Mouse (Mus musculus): Measurements from ENCODE around the gene Atxn7.

Atxn7 gene

DNA sequence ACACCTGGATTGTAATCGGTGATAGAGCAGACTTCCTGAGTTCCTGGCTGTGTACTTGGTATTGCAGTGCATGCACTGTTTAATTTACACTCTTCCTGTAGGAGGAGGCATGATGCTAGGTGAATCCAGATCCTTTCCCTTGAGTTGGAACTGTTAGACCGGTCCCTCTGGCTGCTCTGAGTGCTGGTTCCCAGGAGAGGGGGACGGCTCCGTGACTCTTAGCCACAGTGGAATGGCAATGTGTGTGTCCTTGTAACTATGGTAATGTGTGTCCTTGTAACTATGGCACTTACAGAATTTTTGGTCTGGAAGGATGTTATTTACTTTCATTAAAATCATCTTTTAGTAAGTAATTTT, 103.9 kb downstream of the Atxn7 start:
- DNase-seq = no peak

DNA sequence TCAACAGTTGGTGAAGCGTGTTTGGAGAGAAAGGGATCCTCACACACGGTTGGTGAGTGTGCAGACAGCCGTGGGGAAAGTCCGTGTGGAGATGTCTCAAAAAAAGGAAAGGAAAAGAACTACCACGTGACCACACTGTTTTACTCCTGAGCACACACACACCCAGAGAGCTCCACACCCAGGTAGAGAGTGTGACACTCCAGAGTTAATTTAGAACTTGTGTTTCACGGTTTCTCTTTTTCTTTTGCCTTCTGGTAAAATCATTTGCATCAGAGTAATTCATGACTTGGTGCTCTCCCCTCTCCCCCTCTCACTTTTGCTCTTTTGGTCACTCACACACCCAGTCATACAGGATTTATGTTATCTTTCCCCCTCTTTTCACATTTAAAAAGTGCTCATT, 105.0 kb downstream of the Atxn7 start:
- no peak for DNase-seq

DNA sequence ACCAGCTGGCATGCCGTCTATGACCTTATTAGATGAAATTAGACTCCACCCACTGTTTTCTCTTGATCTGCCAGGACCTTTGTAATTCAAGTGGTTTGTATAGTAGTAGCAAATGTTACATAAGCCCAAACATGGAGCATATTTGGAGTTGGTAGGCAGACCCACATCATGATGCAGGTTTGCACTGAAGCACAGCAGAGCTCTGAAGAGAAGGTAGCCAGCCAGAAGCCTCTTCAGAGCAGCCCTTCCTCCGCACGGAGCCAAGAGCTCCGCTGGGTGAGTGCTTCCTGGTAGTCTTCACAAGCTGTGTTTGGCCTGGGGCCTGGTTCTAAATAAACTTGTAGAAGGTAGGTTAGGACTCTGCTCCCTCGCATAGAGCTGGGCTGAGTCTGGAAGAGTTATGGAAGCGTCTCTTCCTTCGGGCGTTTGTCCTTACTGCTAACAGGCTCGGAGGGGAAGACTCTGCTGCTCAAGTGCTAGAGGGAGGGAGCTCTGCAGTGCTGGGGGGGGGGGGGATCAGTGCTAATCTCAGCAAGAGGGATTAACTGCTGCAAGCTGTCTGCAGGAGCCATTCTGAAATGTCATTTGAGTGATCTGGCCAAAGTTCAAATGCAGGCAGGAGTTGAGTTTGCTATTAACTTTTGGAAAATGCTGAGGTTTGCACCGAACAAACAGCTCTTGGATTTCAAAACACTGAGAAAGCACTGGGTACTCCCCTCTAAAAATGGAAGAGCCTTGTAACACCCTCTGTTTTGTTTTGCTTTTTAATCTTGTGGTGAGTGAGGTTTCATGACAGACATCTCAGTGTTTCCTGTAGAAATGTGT, 106.6 kb downstream of the Atxn7 start:
- peak; percentile 82 for DNase-seq

DNA sequence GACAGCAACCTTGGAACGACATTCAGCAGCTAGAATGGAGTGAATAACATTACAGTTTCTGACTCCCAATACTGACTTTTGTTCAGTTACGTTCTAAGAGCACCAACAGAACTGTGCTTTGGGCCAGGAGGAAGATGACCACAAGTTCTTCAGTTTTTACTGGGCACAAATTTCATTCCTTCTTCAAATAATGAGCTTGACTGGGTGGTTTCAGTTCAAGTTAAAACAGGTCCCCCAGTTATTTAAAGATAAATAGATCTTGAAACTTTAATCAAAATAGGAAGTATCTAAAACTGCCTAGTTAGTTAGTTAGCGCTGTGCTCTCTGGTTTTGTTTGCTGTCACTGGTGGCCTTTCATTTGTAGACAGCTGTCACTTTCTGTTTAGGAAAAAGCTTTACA, 107.3 kb downstream of the Atxn7 start:
- no peak for DNase-seq

DNA sequence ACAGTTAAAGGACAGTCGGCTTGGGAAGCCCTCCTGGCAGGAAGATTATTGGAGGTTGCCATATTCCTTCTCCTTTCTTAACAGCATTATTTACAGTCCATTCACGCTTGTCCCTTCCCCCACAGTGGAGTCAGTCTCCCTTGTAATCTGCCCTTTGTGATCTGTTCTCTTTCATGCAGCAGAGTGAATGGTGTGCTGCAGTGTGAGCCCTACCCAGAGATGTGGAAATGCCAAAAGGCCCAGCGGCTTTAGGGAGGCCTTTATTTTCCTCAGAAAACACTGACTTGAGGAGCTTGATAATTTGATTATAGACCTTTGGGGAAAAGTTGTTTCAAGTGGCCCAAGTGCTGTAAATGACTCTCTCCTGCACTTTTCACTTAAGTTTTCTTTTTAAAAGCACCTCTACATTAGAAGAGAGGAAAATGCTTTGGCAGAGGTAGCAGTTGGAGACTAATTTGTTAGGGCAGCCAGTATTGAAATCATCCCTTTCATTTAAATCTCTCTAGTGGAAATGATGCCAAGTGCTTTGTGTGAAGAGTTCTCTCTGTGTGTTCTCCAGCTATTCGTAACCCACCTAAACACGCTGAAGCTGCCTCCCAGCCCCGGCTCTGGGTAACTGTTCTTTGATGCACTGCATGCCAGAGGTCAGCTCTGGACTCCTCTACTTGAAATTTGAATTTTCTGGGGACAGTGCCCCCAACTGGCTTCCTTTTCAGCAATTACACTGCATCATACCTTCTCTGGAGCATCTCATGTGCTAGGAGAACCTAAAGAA, 109.5 kb downstream of the Atxn7 start:
- DNase-seq = no peak

DNA sequence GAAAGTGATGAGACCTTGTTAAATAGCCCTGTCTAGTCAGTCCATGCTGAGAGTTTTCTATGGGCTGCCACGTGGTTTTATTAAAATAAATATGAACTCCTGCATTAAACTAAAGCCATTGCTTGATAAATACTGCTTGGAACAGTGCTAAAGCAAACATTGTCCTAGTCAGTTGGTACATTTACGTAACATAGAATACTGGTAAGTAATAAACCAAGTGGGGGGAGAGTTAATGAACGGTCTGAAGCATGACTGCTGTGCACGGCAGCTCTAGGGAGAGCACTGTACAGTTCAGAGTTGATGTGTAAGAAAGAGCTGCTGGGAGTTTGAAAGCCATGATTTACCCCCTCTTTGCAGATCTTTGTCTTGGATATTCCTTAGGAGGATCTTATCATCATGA, 110.2 kb downstream of the Atxn7 start:
- DNase-seq = no peak

DNA sequence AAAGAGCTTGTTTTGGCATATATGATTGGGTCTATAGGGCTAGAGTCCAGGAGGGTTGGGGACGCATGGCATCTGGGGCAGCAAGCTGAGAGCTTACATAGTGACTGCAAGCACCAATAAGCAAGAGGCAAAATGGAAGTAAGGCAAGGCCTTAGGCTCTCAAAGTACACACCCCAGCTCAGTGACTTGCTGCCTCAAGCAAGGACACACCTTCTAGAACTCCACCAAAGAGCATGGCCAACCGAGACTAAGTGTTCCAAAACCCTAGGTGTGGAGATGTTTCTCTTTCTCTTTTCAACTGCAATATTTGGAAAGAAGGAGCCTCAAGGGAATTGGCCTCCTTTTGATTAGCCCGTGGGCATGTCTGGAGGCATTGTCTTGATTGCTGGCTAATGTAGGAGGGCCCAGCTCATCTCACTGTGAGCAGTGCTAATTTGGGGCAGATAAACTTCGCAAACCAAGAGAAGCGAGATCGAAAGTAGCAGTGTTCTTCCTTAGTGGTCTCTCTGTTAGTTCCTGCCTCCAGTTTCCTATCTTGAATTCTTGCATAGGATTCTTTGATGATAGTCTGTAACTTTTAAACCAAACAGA, 119.5 kb downstream of the Atxn7 start:
- no peak for DNase-seq

DNA sequence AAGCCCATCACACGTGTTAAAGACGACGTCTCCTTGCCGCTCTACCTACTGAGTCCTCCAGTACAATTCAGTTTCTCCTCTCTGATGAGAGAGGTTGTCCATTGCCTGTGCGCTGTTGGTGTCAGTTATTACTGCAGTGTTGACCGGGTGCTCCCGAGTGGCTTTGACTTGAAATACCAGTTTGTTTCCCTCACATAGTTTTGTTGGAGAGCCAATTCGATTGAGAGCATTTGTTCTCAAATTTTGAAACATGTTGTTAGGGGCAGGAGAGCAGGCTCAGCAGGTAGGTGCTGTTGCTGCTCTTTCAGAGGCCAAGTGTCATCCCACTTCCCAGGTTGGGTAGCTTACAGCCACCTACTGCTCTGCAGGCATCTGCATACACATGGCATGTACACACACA, 122.6 kb downstream of the Atxn7 start:
- no peak for DNase-seq

DNA sequence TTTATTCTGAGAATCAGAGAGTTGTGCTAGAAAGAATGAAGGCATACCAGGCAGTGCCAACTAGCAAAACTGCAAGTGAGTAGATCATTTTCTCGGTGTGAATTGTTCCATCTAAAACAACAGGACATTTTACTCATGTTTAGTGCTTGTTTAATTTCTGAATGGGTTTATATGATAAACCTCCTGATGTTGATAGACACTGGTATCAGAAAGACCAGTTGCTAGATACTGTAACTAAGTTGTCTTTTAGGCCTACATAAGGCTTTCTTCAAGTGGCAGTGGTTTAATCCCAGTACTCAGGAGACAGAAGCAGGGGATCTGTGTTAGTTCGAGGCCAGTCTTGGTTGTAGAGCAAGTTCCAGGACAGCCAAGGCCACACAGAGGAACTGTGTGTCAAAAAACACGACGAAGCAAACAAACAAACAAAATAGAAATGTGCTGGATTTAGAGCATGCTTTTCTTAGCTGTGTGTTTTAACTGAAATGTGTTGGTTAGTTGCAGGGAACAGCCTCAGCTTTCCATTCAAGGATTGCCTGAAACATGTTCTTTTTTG, 125.5 kb downstream of the Atxn7 start:
- DNase-seq = no peak

DNA sequence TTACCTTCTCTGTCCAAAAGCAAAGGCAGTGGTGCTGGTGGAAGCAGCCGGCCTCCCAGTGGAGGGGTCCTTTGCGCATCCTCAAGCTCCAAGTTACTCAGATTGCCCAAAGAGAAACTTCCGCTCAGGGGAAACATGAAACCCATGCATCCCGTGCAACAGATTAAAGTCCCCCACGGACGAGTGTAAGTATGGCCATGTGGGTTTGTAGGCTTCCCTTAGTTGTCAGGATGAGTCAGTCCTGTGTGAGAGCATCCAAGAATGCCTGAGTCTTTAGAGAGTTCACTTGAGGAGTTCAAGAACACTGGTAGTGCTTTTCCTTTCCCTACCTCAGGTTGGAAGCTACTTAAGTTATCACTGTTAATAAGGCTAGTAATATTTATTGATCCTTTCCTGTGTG, 126.1 kb downstream of the Atxn7 start:
- no peak for DNase-seq

DNA sequence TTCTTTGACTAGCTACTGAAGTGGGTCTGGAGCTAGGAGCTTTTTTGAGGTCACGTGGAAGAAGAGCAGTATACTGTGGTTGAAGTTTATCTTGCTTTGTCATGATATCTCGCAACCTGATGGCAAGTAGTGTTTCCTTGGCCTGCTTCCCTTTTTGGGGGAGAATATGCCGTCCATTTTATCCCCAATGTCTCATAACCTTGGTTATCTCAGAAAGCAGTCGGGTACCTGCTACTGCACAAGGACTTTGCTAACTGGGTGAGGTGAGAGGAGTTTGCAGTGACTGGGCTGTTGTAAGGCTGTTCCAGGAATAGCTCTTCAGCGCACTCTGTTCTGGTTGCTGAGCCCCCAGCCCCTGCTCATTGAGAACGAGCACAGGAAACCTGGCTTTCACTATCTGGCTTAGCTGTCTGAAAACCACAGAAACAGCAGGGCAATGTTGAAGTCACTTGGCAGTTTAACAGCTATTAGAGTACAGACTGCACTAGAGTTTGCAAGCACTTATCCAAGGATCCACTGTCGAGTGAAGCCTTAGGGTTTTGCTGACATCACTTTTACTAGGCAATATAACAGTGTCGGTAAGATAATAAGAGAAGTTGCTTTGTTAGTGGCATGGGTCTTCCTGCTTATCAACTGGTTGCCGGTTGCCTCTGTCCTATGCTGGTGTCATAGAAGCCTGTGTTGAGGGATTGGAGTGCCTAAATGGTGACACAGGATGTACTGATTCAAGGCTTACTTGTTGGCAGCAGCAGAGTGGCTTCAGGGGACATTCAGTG, 127.0 kb downstream of the Atxn7 start:
- DNase-seq = no peak

DNA sequence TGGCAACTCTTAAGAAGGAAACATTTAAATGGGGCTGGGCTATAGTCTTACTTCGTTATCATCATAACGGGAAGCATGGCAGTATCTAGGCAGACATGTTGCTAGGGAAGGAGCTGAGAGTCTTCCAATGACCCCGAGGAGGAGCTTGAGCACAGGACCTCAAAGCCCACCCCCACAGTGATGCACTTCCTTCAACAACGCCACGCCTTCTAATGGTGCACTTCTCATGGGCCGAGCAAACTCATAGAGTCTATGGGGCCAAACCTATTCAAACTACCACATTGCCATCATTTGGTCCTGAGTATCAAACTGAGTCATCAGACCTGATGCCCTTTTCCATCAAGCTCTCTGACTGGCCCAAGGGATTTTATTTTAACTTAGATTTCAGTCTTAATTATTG, 129.3 kb downstream of the Atxn7 start:
- no peak for DNase-seq

DNA sequence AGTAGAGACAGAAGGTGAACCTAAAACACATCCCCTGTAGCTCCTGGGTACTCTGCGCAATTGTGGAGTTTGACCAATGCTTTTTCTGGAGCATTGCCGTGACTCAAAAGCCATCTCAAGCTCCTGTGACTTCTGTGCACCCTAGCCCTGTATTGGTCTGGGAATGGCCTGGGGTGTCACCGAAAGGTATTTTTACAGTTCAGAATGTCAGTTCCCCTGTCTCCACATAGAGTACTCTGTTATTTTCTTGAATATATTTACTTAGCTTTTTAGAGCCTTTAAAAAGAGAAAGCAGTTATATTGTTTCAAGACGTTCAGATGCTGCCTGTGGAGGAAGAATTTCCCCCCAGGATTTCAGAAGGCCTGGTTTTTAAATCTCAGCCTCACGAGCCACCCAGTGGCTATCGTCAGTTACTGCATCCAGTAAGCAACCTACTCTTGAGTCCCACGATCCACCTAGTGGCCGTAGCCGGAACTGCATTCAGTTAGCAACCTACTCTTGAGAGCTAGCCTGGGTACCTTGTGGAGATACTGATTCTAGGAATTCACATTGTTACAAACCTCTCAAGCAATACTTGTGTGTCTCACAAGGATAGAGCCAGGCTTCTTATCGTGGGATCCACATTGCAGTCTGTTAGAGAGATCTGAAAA, 137.2 kb downstream of the Atxn7 start:
- DNase-seq = peak; percentile 91

DNA sequence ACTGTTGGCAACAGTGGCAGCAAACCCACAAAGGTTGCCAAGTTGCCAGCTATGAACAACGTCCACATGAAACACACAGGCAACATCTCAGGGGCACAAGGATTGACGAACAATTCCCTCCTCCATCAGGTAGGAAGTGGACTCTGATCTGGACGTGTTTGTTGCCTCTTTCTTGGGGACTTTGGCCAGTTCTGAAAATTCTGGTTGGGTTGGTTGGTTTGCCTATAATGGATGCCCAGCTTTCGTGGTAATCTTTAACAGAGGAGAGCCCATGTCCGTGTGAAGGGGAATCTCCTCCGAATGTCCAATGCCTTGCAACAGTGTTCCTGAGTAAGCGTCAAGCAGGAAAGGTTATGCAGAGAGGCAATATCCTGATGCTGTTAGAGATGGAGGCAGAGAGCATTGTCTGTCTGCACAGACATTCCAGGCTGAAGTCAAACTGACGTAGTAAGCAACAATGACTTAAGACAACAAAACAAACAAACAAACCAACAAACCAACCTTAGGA, 139.6 kb downstream of the Atxn7 start:
- DNase-seq = peak; percentile 75

DNA sequence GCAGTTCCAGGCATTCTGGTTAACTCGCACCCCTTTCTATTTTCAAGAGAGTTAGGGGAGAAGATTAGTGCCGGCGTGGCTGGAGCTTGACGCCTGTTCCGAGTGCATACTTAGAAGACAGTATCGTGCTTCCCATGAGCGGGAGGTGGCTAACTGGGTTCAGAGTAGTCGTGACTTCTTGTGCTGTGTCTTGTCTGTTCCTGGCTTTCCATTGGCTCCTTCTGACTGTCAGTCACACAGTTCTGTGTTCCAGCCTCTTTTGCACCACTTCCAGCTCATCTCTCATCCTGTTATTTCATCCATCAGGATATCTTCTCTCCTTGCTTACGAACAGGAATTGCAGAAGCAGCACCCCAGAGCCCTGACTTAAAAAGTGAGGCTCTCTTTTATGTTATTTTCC, 140.1 kb downstream of the Atxn7 start:
- DNase-seq = peak; percentile 24

DNA sequence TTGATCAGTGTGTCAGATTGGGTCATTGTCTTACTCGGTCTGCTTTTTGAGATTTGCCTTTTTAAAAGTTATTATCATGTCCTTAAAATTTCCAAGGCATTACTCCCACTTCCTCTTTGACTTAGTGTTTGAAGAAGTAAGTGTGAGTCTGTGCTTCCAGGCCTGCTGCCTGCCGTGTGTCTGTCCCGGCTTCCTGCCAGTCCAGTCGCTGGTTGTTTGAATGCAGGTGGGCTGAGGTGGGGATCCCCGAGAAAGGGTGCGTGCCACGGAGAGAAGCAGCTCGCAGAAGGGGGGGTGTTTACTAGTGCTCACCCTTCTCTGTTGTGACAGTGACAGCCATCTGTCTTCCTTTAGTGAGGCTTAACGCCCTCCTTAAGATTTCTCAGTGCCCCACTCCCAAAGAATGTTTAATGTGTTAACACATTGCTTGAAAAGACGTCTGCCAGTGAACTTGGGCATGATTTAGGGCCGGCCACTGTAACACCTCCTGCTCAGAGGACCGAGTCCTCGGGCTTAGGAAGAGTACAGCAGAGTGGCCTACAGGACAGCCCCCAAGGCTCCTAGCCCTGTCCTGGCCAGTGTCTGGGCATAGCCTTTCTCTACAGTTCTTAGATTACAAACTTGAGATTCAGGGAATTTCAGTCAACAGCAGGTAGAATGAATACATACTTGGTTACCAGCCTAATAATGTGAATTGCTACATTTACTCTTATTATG, 143.1 kb downstream of the Atxn7 start:
- DNase-seq = no peak

DNA sequence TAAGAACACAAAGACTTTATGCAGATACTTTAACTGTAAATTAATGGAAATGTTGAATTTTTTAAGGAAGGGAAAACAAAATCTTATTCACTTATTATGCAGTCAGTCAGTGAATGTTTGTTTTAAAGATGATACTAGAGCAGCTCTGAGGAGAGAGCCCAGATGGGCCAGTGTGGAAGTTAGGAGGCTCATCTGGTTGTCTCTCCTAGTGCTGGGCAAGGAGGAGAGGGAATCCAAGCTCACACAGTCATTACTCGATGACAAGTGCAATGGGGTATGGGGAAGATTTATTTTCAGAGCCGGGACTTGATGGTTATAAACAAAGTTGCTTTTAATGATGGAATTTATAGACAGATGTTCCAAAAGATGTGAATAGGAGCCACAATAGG, 143.7 kb downstream of the Atxn7 start:
- DNase-seq = no peak

DNA sequence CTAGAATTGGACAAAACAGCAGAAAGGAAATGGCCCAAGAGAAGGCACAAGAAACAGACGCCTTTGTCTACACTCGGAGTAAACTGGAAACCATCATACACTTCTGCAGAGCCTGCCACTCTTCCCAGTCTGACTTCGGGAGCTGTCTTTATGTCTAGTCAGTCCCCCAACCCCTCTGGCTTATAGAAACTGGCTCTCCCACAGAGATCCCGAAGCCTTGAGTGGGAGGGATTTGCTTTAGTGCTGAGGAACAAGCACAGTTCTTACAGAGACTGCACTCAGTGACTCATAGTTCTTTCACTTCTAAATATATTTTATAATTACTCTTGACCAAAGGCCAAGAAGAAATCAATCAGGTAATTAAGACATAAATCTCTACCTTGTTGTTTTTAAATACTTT, 149.5 kb downstream of the Atxn7 start:
- no peak for DNase-seq

DNA sequence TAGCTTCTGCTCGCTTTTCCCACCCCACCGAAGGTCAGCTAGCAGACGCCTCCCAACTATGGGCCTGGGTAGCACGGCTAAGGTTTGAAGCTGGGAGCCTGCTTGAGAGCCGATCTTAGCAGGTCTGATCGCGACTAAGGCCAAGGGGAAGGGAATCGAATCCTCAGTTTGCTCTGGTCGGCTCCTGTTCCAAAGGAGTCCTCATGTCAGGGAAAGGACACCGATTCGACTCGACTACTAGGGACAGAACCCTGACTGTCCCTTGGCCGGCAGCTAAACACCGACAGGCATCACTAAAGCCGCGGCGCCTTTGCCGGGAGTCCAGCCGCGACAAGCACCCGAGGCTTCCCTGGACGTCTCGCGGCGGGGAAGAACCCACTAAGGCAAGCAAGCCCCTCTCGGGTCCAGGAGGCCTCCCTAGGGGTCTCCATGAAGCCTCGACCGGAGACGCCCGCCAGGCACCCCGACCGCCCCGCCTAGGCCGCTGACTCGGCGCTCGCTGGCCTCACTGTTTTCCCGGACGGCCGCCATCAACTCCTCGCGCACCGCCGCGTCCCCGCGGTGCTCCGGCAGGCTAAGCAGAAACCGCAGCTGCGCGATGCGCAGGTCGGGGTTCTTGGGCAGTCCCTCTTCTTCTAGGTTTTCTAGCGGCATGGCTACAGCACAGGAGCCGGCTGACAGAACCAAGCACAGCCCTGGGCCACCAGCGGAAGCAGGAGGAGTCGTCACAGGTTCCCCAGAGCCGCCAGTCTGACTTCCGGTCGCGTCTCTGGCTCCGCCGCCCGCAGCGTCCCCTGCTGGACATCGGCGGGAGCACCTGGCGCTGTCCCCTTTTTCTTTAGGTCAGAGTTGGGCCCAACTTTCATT, 159.2 kb downstream of the Atxn7 start, which contains the start of gene Psmd6:
TSS of gene Psmd6 (minus strand) at position 755 of the 867 bp plus-strand sequence.
- DNase-seq = peak; percentile 92

All from kidney, postnatal 14 days (tissue).